Mouse (Mus musculus) liver, embryonic 14.5 days (tissue): ENCODE data around the gene Mpdu1.
A peak's percentile ranks its signal among the peaks of the same experiment; 100 is the strongest.

Experiments used
- CTCF ChIP-seq: IDR thresholded peaks from 2 replicates; pipeline ENCODE4 v1.5.1; 2016; ENCODE audit warnings: antibody characterized with exemption, low read depth, control low read depth
- EP300 ChIP-seq: IDR thresholded peaks from 2 replicates; pipeline ENCODE4 v1.6.1; 2016; ENCODE audit warnings: antibody characterized with exemption, low read depth

GRCm38 (mm10) chr11:69656617-69657461, 5.6 kb downstream of the Mpdu1 start:
- TF ChIP-seq CTCF: peak; percentile 88
- TF ChIP-seq EP300: no peak
